Mouse (Mus musculus): ENCODE results near the gene Slc17a6.
A peak's percentile ranks its signal among the peaks of the same experiment; 100 is the strongest.

Slc17a6 gene

DNA sequence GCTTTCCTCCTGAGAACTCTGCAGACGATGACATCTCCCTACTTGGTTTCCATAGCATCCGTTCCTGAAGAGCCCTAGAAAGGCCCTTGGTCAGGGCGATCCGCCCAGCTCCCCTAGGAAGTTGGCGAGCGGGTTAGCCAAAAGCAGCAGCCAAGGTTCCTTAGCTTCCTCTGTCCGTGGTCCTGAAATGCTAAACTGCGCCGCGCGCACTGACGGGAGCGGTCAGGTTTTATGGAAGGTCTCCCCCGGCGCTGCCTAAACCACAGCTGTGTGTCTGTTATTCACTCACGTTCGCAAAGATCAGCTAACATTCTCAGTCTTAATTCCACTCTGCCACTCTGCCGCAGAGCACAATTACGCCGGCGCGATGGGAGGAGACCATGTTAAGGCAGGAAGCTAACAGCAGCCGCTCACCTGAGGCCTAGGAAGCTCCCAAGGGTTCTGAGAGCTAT, at the start of gene Slc17a6:
TSS of gene Slc17a6 (plus strand) at position 313 of the 452 bp plus-strand sequence.
- DNase-seq = peak; percentile 69

DNA sequence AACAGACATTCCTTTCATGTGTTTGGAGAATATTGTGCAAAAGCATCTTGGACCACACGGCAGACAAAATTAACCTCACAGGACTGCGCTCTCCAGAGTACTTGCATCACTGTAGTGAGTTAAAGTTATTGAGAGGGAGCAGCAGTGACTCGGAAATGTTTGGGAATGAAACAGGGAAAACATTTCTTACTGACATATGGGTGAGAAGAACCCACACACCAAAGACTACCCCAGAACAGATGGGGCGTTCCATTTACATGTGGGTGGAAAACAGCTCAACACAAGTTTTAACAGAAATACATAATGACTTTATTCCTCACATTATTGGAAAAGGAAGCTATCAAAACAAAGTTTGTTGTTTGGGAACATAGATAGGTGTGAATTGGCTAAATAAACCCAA, 21.8 kb upstream of the Slc17a6 start:
- DNase-seq = no peak

DNA sequence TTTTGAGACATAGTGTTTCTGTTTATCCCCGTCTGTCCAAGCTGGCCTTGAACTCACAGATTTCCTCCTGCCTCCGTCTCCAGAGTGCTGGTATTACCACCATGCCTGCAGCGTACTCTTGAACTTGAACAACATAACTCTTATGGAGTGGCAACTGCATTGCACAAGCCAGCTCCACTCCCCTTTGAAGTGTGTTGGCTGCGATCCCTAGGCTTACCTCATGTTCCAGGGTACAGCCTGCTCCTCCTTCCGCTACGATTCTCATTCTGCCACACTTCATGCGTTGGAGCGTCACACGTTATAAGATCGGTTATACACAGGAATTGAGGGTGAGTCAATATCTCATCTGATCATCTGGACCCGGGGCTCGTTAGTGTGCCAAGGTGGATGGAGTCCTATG, 18.1 kb upstream of the Slc17a6 start:
- no peak for DNase-seq

DNA sequence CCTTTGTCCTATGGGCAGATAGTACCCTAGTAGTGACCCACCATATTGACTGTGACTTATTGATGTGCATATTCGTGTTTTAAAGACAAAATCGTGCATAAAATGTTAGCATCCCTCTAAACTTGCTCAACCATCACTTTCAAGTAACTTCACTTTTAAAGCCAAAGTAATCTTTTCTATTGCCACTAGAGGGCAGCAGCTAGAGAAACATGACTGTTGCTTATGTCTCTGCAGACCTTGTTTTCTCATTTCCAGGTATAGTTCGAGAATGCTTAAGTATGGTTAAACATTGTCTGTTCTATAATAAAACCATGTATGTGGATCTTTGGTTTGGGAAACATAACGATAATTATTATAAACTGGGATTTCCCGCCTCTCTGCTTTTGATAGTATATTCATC, 7.4 kb upstream of the Slc17a6 start:
- no peak for DNase-seq

DNA sequence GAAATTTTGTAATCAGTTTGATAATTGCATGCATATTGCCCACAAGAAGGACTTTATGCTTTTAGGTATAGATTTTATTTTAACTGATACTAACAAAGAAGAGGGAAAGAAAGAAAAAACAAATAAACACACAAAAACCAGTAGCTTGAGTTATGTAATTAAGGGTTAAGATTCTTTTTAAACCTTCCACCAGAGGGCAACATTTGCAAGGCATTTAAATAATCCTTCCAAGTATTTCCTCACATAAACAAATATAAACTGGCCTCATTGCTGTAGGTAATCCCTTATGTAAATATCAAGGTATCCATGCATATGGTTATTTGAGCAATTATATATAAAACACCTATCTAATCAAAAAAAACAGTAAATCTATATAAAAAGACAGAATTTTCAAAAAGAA, 3.9 kb upstream of the Slc17a6 start:
- peak; percentile 3 for DNase-seq

DNA sequence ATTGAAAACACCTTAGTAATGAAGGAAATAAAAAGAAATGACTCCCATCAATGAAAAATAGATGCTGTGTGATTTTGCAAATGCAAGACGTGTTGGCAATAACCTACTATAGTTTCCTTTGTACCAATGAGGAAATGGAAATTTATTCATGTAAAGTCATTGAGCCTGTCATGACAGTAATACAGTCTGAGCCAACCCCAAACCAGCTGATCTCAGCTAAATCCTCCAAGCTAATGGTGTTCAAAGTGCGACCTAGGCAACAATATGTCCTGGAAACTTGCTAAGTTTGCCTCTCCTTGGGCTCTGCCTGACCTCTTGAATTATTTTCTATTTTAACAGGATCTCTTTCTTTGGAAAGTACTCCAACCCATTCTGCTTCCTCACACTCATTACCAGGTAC, 3.4 kb upstream of the Slc17a6 start:
- no peak for DNase-seq

DNA sequence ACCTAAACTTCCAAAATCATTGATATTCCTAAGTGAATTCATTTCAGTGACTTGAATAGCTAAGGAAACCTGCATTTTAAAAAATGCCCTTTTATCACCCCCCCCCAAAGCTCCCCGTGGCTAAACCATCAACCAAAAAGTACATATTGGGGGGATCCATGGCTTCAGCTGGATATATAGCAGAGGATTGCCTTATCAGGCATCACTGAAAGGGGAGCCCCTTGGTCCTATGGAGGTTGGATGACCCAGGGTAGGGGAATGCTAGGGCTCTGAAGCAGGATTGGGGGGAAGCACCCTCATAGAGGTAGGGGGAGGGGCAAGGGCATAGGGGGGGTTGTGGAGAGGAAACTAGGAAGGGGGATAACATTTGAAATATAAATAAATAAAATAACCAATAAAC, 1.8 kb upstream of the Slc17a6 start:
- no peak for DNase-seq

DNA sequence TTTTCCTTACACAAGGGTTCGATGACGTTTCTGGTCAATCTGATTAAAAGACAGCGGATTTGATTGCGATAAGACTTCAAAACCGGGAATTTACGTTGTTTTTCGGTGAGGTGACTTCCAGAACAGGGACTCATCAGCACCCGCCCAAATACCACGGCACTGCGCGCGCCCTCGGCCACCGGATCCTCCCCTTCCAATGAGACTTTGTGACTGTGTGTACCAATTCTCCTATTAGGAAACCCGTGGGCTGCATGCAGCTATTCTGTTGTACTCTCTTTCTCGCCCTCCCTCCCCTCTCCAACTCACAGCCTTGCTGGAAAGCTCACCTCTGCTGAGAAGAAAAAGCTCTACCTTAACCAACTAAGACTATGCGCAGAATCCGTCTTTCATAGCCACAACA, 390 bp downstream of the Slc17a6 start:
- DNase-seq = no peak

DNA sequence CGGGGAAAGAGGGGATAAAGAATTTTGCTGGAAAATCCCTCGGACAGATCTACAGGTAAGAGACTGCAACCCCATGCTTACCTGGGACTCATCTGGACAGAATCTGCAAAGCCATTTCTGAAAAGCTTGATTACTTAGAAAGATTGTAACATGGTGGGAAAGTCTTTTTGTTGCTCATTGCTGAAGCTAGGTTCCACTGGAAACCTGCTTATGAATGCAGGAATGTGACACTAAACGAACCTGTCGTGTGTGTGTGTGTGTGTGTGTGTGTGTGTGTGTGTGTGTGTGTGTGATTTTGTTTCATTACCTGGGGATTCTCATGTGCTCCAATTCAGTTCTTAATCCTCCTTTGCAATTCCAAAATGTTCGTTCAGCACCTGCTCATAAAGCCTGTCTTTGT, 860 bp downstream of the Slc17a6 start:
- DNase-seq = no peak

DNA sequence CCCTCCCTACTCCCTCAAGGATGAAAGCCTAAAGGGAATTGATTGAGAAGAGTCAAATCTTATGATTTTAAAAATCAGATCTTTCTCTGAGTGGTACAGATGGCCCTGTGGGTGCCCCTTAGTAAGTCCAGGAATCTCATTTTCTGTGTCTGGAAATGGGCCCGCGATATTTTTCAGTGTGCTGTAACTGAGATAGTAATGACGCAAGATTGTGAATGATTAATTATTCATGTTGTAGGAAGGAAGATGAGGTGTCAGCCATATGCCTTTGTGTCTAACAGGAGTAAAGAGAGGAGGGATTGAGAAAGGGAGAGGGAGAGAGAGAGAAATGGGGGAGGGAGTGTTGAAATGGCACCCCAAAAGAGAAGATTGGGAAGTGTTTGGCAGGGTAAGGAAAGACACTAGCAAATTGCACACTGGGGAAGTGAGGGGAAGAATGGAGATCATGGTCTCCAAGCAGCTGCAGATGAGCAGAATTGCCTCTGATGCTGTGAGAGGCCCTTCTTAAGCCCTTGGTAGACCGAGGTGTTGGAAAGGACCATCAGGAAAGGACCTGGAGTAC, 2.6 kb downstream of the Slc17a6 start:
- DNase-seq = no peak

DNA sequence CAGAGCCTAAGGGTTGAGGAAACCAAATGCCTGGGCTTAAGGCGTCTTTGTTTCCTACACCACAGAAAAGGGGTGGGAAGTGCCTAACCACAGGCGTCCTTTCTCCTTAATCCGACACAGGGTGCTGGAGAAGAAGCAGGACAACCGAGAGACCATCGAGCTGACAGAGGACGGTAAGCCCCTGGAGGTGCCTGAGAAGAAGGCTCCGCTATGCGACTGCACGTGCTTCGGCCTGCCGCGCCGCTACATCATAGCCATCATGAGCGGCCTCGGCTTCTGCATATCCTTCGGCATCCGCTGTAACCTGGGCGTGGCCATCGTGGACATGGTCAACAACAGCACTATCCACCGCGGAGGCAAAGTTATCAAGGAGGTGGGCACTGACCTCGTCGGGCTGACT, 3.4 kb downstream of the Slc17a6 start:
- DNase-seq = no peak

DNA sequence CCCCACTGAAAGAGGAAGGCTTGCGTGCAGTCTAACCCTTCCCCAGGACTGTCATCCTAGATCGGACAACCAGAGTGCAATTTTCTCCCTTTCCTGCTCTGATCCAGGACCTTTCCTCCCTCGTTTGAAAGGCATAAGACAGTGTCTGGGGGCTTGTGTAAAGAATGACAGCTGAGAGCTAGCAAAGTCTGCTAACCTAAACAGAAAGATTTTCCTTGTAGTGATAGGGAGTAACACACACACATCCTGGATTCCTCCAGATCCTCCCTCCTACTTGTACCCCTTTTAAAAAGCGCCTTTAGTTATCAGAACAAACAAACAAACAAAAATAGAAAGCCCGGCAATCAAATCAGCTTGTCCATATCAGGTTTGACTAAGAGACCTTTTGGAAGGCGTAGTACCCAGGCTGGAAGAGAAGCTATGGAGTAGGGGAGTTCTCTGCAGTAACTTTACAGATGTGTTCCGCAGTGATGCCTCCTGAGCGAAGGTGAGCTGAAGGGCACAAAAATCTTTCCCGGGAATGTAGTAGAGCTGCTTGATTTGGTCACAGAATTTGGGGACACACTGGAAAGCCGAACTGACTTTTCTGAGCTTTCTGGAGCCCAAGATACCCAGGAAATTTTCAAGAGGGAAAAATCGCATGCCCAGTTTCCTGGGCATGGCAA, 3.9 kb downstream of the Slc17a6 start:
- DNase-seq = no peak

DNA sequence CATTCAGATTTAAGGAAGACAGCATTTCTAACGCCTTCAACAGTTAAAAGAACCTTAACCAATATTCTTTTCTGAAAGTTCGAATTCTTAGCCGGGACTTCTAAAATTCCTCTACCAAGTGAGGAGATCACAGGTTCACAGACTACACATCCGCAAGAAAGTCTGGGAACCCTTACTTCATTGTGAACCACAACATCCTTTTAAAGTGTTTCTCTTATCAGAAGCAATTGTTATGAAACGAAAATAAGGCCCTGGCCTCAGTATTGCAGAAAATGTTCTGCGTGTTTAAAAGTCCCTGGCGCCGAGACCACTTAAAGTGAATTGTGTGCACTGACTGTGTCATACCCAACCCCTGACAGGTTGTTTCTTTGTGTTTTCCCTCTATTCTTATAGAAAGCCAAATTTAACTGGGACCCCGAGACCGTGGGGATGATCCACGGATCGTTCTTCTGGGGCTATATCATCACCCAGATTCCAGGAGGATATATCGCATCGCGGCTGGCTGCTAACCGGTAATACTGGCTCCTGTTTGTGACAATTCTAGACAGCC, 4.7 kb downstream of the Slc17a6 start:
- no peak for DNase-seq

DNA sequence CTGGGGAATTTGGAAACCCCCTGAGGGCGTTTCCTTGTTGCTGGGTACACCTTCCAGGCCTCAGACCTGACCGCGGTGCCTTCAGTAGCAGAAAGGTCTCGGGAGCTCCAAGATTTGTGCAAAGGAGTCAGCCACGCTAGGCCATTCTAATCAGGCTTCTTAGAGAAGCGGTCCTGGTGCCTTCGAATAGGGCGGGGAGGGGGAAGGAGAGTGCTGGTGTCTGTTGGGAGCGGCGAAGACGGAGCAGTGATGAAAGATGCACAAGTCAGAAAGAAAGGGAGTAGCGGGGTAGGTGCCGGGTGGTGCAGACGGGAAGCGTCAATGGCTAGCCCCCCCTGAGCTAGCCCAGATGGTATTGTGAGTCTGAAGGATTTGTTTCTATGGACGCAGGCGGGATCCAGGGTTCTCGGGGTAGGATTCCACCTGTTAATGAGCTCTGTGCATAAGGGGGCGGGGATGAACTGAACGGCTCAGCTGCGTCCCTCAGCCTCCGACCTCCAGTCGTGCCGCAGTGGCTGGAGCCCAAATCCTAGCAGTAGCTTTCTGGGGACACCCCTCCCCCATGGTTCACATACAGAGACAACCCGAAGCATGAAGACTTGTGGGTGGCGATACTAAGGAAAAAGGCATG, 5.3 kb downstream of the Slc17a6 start:
- no peak for DNase-seq

DNA sequence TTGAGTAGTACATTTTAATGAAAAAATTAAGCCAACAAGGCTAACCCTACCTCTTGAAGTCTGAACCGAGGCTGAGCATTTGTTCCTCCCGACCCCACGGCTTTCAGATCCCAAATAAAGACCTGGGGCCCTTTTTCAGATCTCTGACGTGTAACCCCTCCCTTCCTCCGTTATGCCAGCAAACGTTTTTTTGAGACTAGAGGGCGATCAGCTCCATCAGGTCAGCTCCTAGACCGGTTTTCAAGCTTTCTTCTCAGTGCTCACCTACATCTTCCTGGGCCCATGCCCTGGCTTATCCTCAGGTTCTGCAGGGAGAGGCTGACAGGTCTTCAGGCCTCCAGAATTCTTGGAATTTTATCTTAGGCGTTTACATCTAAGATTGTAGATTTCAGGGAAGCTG, 5.9 kb downstream of the Slc17a6 start:
- DNase-seq = no peak

DNA sequence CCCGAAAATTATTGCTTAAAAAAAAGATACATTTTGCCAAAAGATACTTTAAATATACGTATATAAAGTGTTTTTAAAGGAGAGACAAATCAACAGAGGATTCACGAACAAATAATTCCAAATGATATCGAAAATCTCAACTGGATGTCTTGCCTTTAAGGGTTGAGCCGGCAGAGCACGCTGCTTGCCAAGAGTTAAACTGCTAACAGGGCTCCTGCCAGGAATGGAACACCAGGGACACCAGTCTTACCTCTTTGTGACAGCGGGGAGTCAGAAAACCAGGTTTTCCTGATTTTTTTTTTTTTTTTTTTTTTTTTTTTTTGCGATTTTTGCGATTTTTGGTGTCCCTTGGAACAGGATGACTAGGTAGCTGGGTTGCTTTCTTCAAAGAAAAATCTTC, 6.5 kb downstream of the Slc17a6 start:
- no peak for DNase-seq

DNA sequence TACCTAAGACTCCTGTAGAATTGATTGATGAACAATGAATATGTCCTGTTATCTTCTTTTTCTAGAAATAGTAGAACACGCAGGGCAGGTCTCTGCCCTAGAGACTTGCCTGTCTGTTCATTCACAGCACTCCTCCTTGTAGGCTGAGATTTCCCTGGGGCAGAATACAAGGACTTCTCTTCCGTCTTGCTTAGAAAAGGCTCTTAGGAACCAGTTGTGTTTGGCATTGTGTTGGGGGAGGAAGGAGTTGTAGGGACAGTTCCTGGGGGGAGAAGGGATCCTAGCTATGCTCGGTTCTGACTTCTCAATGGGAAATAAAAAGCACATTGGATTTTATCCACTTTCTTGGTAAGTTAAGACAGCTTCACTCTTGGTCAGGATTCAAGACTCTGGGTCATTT, 7.4 kb downstream of the Slc17a6 start:
- no peak for DNase-seq

DNA sequence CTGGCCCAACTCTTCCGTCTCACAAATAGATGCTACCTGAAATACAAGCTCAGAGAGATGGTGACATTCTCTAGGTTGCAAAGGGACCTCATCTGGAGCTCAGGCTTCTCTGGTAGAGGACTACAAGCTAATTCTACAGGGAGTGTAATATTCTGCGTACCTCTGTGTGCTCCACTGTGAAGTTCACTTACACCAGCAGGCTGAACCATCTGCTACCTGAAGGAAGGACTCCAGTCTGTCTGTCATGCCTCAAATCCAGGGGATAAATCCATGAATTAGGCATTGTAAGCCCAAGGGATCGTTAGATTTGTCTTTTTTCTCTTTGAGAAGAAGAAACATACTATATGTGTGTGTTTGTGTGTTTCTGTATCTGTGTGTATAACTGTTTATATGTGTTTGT, 9.4 kb downstream of the Slc17a6 start:
- no peak for DNase-seq

DNA sequence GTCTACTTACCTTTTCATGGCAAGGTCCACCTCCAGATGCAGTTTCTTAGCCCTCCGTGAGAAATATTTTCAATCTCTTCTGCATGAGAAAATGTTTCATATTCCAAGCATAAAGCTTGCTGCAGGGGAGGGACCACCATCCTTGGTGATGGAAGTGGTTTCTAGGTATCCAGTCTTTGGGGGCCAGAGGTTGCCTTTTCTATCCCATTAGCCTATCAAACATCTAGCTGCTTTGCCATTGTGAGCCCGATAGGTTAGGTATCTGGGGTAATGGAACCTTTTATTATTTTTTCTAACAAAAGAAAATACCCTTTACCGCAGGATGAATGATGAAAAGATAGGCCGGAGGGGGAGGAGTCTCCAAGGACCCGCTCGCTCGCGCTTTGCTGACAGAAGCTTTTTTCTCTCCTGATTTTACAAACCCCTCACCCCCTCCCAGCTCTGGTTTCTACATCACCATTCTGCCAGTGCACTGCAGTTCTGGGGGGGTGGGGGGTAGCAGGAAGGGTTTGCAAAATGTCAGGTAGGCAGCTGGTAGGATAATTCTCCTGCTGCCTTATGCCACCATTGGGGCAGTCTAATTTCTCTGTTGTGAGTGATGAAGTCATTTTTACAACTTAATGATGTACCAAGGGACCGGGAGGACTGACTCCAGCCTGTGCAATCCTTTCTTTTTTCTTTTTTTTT, 10.9 kb downstream of the Slc17a6 start:
- DNase-seq = no peak

DNA sequence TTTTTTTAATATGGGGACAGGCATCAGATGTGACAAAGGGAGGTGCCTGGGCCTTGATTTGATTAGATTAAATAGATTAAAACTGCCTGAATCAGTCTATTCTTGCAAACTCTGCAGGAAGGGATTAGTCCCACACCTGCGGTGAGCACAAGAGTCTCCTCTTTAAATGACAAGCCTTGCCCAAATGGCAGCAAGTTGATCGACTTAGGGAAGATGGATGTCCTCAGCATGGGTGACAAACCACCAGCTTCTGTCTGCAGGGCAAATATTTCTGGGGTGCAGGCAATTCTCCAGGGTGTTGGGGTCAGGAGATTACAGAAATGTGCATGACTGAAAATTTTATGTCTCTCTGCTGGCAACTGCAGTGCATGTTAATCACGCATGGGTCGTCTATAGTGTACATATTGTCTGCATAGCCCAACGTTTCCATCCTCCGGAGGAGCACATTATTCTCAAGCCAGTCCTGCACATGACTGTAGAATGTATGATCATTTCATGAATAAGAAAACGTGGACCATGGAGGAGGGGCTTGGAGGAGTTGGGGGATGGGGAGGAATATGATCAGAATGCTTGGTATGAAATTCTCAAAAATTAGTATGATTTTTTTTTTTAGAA, 11.5 kb downstream of the Slc17a6 start:
- DNase-seq = no peak

DNA sequence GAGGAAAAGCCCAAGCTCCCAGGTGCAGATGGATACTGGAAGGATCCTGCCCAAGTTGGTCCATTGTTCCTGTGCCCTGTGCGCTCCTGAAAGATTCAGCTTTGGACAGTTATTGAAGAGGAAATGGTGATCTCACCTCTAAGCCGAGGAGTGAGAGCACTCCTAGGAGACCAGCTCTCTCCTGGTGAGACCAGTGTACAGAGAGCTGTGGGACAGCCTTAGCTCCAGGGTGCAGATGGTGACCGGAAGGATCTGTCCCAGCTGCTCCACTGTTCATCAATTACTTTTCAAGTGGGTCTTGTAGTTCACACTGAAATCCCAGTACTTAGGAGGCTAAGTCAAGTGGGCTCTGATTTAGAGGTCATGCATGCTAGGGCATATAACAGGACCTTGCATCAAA, 35.3 kb downstream of the Slc17a6 start:
- DNase-seq = no peak

DNA sequence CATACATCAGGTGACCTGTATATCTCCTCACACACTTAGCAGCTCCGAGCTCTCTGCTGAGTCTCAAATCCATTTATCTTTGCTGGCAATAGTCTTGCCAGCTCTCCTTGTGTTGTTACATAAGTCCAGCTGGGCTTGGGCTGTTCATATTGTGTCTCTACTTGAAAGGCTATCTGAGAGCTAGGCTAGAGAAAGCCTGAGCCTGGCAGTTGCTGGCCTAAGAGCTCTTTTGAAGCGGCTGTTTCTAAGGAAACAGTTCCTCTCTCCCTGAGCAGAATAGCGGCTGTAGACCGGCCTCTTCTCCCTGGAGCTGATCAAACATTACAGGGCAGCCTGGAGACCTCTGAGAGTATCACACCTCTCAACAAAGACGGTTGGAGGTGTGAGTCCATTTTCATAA, 40.6 kb downstream of the Slc17a6 start:
- no peak for DNase-seq

DNA sequence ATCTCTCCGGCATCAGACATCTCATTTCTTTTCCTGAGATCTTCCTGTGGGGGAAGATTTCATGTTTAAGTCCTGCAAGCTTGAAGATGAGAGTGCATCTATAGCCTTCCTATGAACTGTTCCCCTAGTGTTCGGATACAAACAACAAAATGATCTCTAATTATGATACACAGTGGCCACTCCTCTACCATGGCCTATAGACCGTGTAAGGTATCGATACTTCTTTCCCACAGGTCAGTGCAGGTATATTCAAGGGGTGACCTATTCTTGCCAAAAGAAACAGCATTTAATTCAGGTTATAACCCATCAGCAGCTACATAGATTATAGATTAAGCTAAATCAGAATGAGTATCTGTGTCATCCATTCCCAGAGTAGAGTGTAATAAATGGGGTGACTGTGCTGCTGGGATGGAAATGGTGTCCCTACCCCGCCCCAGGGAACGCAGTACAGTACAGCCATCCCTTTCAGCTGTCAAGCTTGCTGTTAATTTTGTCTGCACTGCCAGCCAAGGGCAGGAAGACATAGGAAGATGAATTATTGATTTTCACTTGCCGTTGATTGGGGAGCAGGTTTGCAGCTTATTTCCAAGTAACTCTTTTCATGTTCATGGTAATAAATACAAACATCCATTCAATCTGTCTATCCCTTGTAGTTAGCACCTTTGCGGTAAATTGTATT, 71.9 kb downstream of the Slc17a6 start:
- DNase-seq = no peak
